Mouse (Mus musculus) kidney, embryonic 16.5 days (tissue): ENCODE data around the gene Clpx. TPM values are rescaled to one million over a fixed set of nuclear protein-coding genes. Genes with fewer than 3 reads are reported as not detected.

Experiments used
- ATAC-seq: fragments of 200-750 bp; cut with Nextera tagmentation; 2 replicates; pipeline ENCODE4 v1.8.0; 2017; ENCODE audit warnings: moderate TSS enrichment; ENCODE audit not compliant: low FRiP score, low TSS enrichment
- H3K27ac ChIP-seq: fragments of 300-500 bp; sonication (generic); 2 replicates; pipeline ENCODE4 v1.5.1; 2014; ENCODE audit warnings: low read length
- H3K27me3 ChIP-seq: fragments of 300-500 bp; sonication (generic); 2 replicates; pipeline ENCODE4 v1.6.1; 2014; ENCODE audit warnings: low read length, control low read depth, mixed read lengths; ENCODE audit not compliant: insufficient read depth
- H3K36me3 ChIP-seq: fragments of 300-500 bp; sonication (generic); 2 replicates; pipeline ENCODE4 v1.6.1; 2014; ENCODE audit warnings: low read length, control low read depth, mixed read lengths; ENCODE audit not compliant: insufficient read depth
- H3K4me1 ChIP-seq: fragments of 300-500 bp; sonication (generic); 2 replicates; pipeline ENCODE4 v1.6.1; 2014; ENCODE audit warnings: low read length, control low read depth, mixed read lengths; ENCODE audit not compliant: insufficient read depth
- H3K4me2 ChIP-seq: fragments of 300-500 bp; sonication (generic); replicated peaks from 2 replicates; pipeline ENCODE4 v1.6.1; 2014; ENCODE audit warnings: low read depth, low read length
- H3K4me3 ChIP-seq: fragments of 300-500 bp; sonication (generic); 2 replicates; pipeline ENCODE4 v1.5.1; 2014; ENCODE audit warnings: mild to moderate bottlenecking, low read length
- H3K9ac ChIP-seq: fragments of 300-500 bp; sonication (generic); replicated peaks from 2 replicates; pipeline ENCODE4 v1.6.1; 2014; ENCODE audit warnings: low read length
- H3K9me3 ChIP-seq: fragments of 300-500 bp; sonication (generic); 2 replicates; pipeline ENCODE4 v1.6.1; 2016; ENCODE audit warnings: low read length, control low read depth
- WGBS: fragments of 180-500 bp; shearing (Covaris S2); extraction: QIAGEN DNeasy Blood & Tissue Kit; methylation state at CpG from one replicate; pipeline ENCODE4 v1.1.7; 2014; 5-methylcytosine and 5-hydroxymethylcytosine counted together
- polyA plus RNA-seq: library from polyadenylated mRNA; unstranded; fragments of >200 nt; fragmentation: Nextera tagmentation; extraction: Ambion mirVana; gene quantifications from 2 replicates; pipeline ENCODE4 v1.2.1, GENCODE M21; 2015

The Clpx gene
- polyA plus RNA-seq, 1 experiment from 2014 or later: 56.7 TPM

DNA sequence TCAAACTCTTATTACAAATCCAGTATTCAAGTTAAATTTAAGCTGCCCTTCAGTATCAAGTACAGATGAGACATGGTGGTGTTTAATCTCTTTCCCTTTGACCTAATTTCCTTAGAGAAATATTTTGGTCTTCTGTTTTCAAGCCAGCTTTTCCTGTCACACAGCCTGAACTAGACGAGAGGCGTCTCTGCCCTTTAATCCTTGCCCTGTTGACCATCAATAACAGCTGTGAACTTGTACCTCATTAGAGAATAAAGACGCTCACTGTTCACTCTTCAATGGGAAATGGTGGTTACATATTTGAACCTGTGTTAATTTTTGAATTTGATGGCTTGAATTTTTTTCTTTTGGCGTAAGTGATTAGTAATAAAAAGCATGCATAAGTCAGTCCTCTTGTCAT is 10.2 kb downstream of the Clpx start:
- no peaks in the 10 kb centered on the region for H3K27me3 ChIP-seq
- no peak overlapping the region for H3K4me3 ChIP-seq

DNA sequence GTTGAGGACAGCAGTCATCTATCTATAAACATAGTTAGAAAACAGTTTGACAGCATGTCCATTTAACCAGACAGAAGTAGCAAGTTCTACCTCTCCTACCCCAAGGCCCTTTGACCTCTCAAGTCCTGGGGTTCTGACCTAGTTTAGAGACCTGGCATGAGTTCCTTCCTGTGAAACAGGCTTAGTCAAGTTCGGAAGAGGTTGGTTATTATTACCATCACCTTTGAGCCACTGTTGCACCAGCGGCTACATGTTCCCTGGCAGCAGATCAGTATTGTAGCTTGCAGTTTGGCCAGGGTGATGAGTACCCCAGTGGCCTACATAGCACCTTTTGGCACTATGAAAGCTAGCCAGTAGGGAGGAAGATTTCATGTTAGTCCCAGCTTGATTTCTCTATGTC is 12.6 kb downstream of the Clpx start:
- Histone ChIP-seq H3K4me3 (no peak overlapping the region), H3K9ac (no peak overlapping the region), H3K4me2 (no peak overlapping the region), H3K36me3 (peaks cover 52% of the 10 kb centered on the region), H3K27me3 (no peaks in the 10 kb centered on the region), H3K9me3 (no peaks in the 10 kb centered on the region), H3K4me1 (no peaks in the 10 kb centered on the region), H3K27ac (no peak overlapping the region)
- no peak for ATAC-seq
- WGBS: 92% methylated on average over 2 of the region's 2 CpGs

More for the DNA sequence above, 10.2 kb downstream of the Clpx start:
- H3K4me2 ChIP-seq: no peak overlapping the region
- no peaks in the 10 kb centered on the region for H3K9me3 ChIP-seq
- H3K4me1 ChIP-seq: no peaks in the 10 kb centered on the region
- WGBS: 55% methylated on average over 4 of the region's 4 CpGs
- H3K36me3 ChIP-seq: peaks cover 59% of the 10 kb centered on the region
- H3K9ac ChIP-seq: no peak overlapping the region
- H3K27ac ChIP-seq: no peak overlapping the region
- ATAC-seq: no peak

DNA sequence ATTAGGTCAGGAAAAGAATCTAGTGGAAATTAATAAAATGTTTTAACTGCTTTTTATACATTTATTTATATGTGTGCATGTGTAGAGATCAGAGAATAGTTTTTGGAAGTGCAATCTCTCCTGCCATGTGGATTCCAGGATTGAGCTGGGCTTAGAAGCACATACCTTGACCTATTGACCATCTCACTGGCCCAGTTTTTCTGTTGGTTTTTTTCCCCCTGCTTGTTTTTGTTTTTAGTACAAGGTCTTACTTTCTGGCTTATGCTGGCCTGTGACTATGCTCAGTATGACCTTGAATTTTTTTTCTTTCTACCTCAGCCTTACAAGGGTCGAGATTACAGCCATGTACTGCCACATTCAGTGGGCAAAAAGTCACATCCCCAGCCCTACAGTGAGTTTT is 14.0 kb downstream of the Clpx start:
- no peaks in the 10 kb centered on the region for H3K9me3 ChIP-seq
- peaks cover 52% of the 10 kb centered on the region for H3K36me3 ChIP-seq
- WGBS: 83% methylated on average over 1 of the region's 1 CpGs
- no peak overlapping the region for H3K4me3 ChIP-seq
- no peak overlapping the region for H3K9ac ChIP-seq
- no peak for ATAC-seq
- H3K4me2 ChIP-seq: no peak overlapping the region
- no peaks in the 10 kb centered on the region for H3K27me3 ChIP-seq
- H3K27ac ChIP-seq: no peak overlapping the region
- H3K4me1 ChIP-seq: no peaks in the 10 kb centered on the region

DNA sequence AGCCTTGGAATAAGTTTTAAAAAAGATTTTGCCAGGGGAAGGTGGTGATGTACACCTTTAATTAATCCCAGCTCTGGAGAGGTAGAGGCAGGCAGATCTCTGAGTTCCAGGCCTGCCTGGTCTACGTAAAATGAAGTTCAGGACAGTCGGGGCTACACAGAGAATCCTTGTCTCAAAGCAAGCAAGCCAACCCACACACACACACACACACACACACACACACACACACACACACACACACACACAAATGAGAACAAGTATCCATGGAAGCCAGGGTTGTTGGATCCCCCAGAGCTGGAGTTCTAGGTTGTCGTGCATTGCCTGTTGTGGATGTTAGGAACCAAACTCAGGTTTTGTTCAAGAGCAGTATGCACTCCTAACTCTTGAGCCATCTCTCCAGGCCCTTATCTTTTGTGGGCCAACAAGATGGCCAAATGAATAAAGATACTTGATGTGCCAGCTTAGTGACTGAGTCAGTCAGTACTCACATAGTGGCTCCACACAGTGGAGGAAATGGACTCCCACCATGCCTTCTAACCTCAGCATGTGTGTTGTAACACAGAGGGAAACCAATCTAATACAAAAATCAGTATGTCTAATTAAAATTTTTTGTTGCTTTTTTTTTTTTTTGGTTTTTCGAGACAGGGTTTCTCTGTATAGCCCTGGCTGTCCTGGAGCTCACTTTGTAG is 18.8 kb downstream of the Clpx start:
- WGBS: 94% methylated on average over 4 of the region's 4 CpGs
- H3K4me2 ChIP-seq: no peak overlapping the region
- H3K9me3 ChIP-seq: no peaks in the 10 kb centered on the region
- peaks cover 54% of the 10 kb centered on the region for H3K36me3 ChIP-seq
- no peak for ATAC-seq
- H3K9ac ChIP-seq: no peak overlapping the region
- H3K27me3 ChIP-seq: no peaks in the 10 kb centered on the region
- no peak overlapping the region for H3K27ac ChIP-seq
- H3K4me1 ChIP-seq: no peaks in the 10 kb centered on the region
- H3K4me3 ChIP-seq: no peak overlapping the region

DNA sequence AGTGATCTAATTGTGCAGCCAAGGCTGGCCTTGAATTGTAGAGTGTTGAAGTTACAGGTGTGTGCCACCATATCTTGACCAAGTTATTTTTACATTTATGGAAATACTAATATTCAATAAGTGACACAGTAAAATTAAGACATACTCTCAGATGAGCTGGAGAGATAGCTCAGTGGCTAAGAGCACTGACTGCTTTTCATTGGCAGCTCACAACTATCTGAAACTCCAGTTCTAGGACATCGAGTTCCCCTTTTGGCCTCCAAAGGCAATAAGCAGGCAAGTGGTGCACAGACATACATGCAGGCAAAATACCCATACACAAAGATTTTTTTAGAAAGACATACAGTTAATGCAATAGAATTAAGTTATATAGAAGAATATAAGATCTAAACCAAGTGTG is 19.8 kb downstream of the Clpx start:
- peaks cover 52% of the 10 kb centered on the region for H3K36me3 ChIP-seq
- no peak overlapping the region for H3K27ac ChIP-seq
- 100% methylated on average over 1 of the region's 1 CpGs for WGBS
- H3K9me3 ChIP-seq: no peaks in the 10 kb centered on the region
- ATAC-seq: no peak
- no peaks in the 10 kb centered on the region for H3K4me1 ChIP-seq
- H3K9ac ChIP-seq: no peak overlapping the region
- H3K4me2 ChIP-seq: no peak overlapping the region
- H3K4me3 ChIP-seq: no peak overlapping the region
- H3K27me3 ChIP-seq: no peaks in the 10 kb centered on the region

DNA sequence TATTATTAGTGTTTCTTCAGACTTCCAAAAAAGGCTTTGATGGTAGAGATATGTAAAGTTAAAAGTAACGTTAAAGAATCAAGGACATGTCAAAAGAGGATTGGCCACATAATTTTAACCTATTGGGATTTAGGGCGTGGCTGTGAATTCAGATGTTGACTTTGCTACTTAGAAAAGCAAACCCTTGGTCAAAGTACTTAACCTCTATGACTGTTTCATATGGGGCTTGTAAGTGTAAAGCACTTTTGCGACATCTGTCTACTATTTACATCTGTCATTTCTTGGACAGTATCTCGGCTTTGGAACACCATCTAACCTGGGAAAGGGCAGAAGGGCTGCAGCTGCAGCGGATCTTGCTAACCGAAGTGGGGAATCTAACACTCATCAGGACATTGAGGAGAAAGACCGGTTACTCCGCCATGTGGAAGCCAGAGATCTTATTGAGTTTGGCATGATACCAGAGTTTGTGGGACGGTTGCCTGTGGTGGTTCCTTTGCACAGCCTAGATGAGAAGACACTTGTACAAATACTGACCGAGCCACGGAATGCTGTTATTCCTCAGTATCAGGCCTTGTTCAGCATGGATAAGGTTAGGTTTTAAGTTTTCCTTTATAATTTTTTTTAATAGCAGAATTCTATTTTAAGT is 28.3 kb downstream of the Clpx start:
- Histone ChIP-seq H3K9ac (no peak overlapping the region), H3K27me3 (no peaks in the 10 kb centered on the region), H3K4me3 (no peak overlapping the region), H3K27ac (no peak overlapping the region), H3K4me1 (no peaks in the 10 kb centered on the region), H3K9me3 (no peaks in the 10 kb centered on the region), H3K36me3 (peaks cover 51% of the 10 kb centered on the region), H3K4me2 (no peak overlapping the region)
- no peak for ATAC-seq
- 72% methylated on average over 11 of the region's 11 CpGs for WGBS

DNA sequence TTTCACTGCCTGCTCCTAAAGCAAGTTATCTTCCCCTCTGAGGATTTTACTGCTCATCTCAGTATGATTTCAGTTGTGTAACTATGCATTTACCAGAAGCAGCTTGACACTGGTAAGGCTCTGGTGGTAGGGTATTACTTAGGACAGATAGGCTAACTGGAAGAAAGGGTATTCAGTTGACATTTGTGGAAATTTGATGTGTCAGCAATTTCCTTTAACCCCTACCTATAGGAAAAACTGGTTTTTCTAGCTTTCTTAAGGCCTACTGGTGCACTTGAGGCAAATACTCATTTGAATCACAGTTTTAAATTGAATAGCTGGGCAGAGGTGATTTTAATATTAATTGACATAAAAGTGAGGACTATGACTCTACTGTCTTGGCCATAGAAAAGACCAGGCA is 31.9 kb downstream of the Clpx start:
- H3K4me1 ChIP-seq: no peaks in the 10 kb centered on the region

DNA sequence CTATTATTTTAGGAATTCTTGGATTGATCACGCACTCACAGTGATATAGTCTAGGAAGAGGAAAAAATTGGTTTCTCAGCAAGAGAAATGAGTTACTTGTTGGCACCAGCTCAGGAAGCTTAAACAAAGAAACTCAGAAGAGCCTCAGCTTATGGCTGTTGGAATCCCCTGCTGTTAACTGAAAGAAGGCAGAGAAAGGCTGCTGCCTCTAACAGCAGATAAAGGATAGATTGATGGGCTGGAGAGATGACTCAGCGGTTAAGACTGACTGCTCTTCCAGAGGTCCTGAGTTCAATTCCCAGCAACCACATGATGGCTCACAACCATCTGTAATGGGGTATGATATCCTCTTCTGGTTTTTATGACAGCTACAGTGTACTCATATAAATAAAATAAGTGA is 33.3 kb downstream of the Clpx start:
- WGBS: 98% methylated on average over 2 of the region's 2 CpGs
- H3K27me3 ChIP-seq: no peaks in the 10 kb centered on the region
- no peak overlapping the region for H3K4me2 ChIP-seq

More for the DNA sequence above, 31.9 kb downstream of the Clpx start:
- Histone ChIP-seq H3K4me3 (no peak overlapping the region), H3K36me3 (peaks cover 48% of the 10 kb centered on the region), H3K9ac (no peak overlapping the region), H3K9me3 (no peaks in the 10 kb centered on the region), H3K27me3 (no peaks in the 10 kb centered on the region), H3K4me2 (no peak overlapping the region), H3K27ac (no peak overlapping the region)
- no peak for ATAC-seq

DNA sequence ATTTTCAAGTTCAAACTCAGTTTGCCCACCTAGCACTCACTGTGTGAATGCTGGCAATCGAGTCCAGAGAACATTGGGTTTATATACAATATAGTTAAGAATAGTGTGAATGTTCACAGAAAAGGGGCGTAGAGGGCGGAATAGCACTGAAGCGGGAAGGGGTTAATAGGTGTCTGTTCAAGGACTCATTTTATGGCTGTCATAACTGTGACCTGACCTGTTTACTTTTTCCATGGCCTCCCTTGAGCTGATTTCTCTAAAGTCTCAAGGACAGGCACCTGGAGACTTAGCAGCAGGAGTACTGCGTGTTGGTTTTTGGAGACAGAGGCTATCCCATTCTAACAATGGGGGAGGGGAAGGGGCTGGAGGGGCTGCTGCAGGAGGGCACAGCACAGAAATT is 39.9 kb downstream of the Clpx start:
- no peaks in the 10 kb centered on the region for H3K4me1 ChIP-seq
- H3K4me3 ChIP-seq: no peak overlapping the region
- H3K9ac ChIP-seq: no peak overlapping the region
- no peak overlapping the region for H3K4me2 ChIP-seq
- no peaks in the 10 kb centered on the region for H3K9me3 ChIP-seq
- 73% methylated on average over 5 of the region's 5 CpGs for WGBS
- H3K27ac ChIP-seq: no peak overlapping the region
- H3K36me3 ChIP-seq: 0 out of 2 replicates have a peak, but pooled peaks cover 3% of the 10 kb centered on the region
- no peak for ATAC-seq
- H3K27me3 ChIP-seq: no peaks in the 10 kb centered on the region

More for the DNA sequence above, 33.3 kb downstream of the Clpx start:
- Histone ChIP-seq H3K9ac (no peak overlapping the region), H3K4me3 (no peak overlapping the region), H3K27ac (no peak overlapping the region), H3K9me3 (no peaks in the 10 kb centered on the region), H3K36me3 (peaks cover 46% of the 10 kb centered on the region), H3K4me1 (no peaks in the 10 kb centered on the region)
- no peak for ATAC-seq

DNA sequence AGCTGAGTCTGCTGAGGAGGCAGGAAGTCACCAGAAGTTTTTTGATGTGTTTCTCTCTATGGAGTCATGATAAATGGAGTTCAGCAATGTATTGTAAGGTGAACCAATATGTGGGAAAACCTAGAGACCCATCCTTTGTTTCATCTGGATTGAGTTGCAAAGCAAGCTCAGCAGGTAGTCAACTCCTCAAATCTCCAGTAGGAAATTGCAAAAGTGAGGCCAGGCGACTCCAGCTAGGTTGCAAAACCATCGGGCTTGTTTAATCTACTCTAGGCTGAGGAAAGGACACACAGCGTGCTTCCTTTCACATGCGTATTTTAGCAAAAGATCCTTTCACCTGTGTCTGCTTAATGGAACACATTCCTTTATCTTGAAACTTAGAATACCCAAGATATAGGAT is 45.1 kb downstream of the Clpx start:
- H3K9ac ChIP-seq: no peak overlapping the region
- no peak overlapping the region for H3K27ac ChIP-seq
- H3K36me3 ChIP-seq: no peaks in the 10 kb centered on the region
- H3K4me1 ChIP-seq: no peaks in the 10 kb centered on the region
- ATAC-seq: no peak
- WGBS: 86% methylated on average over 4 of the region's 4 CpGs
- peaks cover 8% of the 10 kb centered on the region for H3K9me3 ChIP-seq
- no peaks in the 10 kb centered on the region for H3K27me3 ChIP-seq
- H3K4me3 ChIP-seq: no peak overlapping the region
- H3K4me2 ChIP-seq: no peak overlapping the region
